Mouse (Mus musculus): ENCODE measurements around the gene Dnah2. TPM values are rescaled to one million over a fixed set of nuclear protein-coding genes. Genes with fewer than 3 reads are reported as not detected.

Dnah2 gene
- total RNA-seq, 4 experiments from 2014 or later, result 3.1 to 6.3 (median 5.0) TPM

DNA sequence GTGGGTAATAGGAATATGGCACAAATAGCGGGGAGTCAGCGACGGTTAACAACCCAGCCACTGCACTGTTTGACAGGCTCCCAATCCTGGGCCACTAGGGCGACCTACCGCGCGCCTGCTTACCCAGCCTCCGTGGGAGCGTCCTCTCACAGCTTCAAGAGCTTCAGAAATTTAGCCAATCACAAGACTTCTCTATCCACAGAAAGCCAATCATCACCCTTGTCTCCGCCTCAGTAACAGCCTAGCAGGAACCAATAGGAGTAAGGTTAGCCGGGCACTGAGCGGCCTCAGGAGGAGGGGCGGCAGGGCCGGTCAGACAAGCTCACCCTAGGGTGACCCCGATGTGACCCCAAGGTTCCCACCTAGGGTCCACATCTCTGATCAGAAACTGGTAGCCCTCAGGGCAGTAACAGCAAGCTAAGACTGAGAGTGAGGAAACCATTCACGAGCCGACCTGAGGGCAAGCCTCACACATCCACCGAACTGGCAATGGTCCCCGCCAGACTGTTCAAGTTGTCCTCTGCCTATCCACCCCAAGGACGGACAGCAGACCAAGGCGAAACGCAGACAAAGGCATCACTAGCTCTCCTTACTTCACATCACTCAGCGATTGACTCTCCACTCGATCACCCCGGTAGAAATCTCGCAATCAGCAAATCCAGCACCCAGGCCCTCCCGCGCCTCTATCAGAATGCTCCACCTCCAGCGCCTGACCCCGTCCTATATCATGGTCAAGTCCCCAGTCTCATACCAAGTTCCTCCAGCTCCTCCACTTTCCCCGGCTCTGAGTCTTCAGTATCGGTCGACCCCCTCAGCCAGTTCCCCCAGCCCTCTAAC, 140.2 kb downstream of the Dnah2 start:
- DNase-seq (ENCODE audit: low spot score in 2 of 2), result peak; percentile 85 to 91

DNA sequence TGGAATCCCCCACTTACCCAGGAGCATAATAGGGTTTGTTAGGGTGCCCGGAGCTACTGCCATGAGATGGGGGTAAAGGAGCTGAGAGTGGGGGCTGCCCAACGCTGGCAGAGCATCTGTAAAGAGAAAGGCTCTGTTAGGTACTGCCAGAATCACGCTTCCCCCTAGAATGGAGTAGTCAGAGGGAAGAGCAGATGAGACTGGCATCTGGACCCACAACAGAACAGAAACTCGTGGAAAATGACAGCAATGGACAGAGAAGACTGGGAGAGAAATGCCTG, 141.2 kb downstream of the Dnah2 start:
- DNase-seq (ENCODE audit: low spot score in 2 of 2), result no peak

DNA sequence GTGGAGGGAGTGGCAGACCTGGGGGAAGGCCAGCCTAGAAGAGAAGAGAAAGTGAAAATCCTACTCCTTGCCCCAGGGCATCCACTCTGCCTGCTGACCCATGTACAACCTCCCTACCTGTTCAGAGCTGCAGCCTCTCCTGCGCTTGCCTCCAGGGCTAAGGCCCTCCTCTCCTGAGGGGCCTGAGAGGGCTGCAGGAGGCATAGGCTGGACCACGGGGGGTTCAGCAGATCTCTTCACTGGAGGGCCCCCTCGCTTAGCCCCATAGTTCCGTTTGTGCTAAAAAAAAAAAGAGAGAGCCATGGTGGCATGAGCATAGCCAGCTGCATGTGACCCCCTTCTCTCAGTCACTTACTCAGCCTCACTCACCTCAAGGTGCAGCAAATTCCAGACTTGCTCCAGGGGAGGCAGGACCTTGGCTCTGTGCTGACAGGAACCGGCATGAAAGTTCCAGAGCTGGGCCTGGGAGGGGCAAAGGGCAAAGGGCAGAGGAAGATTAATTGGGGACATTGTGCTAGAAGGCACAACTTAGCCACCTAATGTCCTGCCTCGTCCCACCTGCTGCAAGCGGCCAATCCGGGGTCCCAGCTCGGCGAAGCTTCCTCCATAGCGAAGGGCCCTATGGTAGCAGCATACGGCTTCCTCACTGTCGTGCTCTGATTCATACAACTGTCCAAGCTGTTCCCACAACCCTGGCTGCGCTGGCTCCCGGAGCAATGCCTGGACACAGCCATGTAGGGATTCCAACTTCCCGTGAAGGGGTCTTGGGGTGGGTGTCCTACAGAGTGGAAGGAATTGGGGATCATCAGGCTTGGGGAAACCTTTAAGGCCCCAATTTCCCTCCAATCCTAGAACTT, 141.8 kb downstream of the Dnah2 start:
- no peak for DNase-seq (ENCODE audit: low spot score in 2 of 2)

DNA sequence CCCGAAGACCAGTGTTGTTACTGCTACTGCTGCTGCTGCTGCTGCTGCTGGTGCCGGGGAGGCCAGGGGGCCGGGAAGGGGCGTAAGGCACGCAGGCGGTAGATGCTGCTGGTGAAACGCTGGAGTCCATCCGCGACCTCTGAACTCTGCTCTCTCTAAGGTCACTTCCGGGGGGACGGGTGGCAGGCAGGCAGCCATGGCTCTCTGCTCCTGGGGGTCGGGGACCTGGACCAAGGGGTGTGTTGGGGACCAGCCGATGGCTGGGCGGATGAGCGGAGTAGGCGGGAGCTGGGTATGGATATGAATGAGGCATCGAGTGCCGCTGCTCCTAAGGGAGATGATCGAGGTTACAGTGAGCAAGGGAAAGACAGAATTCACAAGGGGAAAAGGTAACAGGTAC, 142.6 kb downstream of the Dnah2 start:
- no peak for DNase-seq (ENCODE audit: low spot score in 2 of 2)

DNA sequence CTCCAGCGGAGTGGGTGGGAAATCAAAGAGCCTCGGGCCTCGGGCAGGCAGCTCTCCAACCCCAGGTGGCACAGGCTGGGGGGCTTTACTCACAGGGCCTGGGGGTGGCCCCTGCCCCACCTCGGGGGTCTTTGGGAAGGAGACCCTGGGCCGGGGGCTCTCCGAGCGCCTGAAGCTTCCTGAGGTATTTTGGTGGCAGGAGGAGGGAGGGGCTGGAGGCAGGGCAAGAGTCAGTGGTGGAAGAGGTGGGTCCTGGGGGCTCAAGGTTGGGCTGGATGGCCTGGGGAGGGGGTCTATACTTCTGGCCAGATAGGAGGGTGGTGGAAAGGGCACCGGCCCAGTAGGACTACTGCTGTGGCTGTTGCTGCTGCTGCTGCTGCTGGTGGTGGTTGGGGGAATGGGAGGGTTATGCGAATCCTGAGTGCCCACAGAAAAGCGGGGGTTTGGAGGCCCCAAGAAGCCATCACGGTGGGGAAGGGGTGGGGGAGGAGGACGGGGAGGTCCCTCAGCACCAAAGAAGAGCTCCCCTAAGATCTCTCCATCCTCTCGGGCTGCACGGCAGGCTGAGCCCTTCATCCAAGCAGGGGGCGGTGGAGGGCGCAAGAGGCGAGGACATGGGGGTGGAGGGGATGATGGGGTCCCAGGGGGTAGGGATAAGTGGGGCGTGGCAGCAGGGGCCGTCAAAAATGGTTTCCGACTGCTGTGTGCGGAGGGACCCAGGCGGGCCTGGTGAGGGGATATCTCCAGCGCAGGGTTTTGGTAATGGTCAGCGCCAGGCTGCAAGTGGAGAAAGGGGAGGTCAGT, 143.3 kb downstream of the Dnah2 start:
- DNase-seq (ENCODE audit: low spot score in 2 of 2), result no peak

DNA sequence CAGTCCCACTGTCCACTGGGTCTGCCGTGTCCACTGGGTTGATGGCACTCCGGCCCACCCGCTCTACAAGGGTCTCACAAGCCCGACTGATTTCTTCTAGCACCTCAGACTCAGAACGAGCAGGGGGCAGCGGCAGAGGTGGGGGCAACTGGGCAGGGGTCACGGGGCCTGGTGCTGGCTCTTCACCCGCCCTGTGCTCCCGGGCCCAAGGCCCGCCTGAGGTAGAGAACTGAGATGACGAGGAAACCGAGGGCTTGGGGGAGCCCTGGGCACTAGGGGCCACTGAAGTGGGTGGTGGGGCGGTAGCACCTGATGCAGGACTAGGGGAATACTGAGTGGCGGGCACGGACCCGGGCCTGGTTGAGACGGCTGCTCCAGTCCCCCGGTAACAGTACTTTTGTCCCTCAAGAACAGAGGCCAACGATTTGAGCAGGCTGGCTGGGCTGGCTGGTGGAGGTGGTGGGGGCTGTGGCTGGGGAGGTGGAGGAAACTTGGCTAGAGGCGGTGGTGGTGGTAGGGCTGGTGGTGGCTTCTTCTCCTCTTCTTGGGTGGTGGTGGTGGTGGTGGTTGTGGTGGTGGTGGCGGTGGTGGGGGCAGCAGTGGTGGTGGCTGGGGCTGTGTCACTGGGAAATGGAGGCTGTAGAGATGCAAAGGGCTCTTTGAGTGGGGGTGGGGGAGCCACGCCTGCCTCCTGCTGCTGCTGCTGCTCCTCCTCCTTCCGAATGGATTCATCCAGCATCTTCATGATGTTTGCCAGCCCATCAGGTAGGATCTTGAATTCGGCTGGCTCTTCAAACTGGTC, 144.1 kb downstream of the Dnah2 start:
- no peak for DNase-seq (ENCODE audit: low spot score in 2 of 2)

DNA sequence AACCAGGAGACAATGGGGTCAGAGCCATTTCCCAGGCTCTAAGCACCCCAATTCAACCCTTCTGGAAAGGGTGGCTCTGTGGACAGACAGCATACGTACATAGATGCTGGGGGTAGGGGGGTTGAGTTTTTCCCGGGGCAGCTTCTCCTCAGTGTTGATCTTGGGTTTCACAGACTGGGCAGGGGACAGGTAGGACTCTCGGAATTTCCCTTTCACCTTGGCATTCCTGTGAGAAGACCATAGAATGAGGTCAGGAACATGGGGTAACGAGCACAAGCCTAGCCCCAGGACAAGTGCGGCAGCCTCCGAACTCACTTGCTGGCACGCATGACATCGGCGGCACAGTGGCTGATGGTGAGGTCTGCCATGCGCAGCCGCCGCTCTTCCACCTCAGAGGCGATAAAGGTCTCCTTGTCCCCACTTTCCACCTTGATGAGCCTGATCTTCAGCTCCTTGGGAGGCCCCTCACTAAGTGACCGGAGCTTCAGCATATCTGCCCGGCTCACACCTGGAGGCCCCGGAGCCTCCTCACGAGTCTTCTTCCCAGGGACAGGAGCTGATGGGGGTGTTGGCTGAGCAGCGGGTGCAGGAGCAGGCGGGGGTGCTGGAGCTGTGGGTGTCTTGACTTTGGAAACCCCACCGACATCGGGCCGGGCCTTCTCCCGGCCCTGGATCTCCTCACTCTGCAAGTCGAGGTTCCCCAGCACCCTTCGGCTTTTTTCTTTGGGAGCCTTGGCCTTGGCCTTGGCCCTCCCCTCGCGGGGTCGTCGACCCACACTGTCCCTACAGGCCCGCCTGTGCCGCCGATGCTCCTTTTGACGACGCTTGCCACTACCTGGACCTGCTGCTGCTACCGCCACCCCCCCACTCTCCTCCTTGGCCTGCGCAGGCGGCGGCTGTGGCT, 145.0 kb downstream of the Dnah2 start:
- no peak for DNase-seq (ENCODE audit: low spot score in 2 of 2)

DNA sequence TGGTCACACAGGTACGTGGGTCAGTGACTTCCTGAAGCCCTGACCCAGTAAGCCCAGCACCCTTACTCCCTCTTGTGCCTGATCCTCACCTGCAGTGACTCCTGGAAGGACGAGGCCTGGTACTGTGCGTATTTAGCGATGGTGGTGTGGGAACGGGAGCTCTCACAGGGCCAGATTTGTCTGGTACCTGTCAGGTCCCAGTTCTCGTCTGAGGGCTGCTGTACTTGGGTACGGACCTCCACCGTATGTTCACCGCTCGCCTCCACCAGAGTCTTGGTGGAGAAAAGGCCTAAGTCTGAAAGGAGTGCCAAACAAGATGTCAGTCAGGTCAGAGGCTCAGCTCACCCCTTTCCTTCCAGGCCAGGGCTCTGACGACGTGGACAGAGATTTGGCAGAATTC, 146.9 kb downstream of the Dnah2 start:
- DNase-seq (ENCODE audit: low spot score in 2 of 2), result no peak

DNA sequence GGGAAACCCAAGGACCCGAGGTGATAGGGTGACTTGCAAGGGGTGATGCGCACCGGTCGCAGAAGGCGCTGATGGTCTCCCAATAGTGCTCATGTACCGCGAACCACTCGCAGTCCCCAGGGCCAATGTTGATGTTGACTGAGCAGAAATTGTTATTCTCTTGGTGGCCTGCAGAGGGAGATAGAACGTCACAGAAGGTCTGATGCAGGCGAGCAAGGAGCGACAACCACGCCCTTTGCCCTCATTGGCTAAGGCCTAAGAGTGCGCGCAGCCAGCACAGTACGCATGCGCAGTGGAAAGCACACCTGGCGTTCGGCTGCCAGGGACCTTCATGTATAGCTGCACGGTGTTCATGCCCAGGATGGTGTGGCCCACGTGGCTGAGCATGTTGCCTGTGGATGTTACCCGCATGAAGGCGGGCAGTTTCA, 147.7 kb downstream of the Dnah2 start:
- peak; percentile 90 for DNase-seq (ENCODE audit: low spot score in 2 of 2)

DNA sequence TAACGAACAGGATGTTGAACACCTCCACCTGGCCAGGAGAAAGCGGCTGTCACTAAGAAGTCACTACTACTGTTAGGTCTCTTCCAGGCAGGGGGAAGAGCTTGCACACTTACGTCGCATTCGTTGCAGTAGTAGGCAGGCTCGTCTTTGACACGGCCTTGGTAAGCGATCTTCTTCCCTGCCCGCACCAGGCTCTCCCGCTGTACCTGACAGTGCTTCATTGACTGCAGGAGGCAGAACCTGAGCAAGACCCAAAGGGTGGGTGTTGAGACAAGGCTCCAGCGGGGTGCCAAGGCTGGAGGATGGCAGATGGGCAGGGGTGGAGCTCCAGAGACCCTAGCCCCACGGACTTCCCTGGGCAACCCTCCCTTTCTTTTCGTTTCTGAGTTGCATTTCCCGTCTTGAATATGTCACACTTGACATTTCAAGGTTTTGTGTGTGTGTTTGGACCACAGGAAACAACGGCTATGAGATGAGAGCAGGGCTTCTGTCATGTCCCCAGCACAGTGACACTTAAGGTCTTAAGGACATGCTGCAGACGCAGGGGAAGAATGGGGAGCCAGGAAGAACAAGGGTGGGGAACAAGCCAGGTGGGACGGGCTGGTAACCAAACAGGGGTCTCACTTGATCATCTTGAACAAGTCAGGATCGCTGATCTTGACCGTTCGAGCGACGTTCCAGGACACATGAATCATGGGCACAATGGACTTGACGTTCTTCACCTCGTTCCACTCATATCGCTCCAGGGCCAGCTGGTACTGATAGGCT, 148.6 kb downstream of the Dnah2 start:
- DNase-seq (ENCODE audit: low spot score in 2 of 2), result no peak

DNA sequence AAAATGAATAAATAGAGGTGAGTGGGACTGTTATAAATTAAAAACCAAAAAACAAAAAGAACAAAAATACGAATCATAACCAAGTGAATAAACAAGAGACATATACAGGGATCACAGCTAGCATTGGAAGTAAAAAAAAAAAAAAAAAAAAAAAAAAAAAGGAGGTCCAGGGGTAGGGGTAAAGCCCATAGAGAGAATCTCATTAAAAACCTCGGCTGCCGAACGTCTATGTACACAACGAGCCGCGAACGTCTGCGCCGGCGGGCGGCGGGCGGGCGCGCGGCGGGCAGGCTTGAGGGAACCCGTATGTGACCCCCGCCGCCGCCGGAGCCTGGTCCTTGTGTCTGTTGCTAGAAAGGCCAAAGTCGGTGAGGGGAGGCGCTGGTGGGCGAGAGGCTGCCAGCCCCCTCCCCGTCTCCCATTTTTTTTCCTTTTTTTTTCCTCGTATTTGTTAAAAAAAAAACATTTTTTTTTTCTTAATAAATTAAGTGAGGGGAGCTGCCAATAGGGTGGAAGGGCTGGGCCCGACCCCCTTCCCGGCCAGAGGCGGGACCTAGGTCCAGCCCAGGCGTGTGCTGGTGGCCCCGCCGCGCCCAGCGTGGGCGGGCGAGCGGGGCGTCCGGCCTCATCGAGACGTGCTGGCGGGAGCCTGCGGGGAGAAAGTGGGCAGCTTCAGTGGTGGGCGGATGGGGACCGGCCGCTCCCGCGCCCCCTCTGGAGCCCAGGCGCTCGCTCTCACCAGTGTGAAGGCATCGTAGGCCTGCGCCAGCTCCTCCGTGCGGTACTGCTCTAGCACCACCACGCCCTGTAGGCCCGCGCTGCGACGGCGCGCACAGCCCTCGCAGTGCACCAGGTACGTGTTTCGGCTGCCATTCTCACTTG, 149.5 kb downstream of the Dnah2 start:
- DNase-seq (ENCODE audit: low spot score in 2 of 2), result no peak

DNA sequence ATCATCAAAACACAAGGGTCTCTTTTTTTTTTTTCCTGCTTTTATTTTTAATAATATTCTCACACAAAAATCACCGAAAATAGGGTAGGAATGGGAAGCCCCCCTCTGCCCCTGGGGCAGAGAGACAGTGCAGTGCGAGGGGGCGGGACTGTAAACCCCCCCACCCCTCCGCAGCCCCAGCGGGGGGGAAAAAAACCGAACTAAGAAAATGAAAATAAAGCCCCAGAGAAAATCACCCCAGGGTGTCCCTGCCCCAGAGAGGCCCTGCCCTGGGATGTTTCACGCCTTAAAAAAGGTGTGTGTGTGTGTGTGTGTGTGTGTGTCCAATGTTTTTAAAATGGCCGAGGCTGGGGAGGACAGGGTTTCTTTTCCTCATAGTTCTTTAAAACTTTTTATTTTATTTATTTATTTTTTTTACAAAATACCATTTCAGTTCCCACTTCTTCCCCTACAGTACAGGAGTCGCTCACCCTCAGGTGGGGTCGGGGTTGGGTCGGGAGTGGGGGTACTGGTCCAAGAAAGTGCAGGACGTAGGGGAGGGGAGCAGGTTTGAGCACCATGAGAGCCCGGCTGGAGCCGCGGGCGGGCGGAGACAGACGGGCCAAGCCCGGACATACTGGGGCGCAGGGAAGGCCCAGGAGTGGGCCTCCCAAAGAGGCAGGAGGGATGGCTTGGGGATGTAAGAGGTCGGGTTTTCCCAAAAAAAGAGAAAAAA, 150.3 kb downstream of the Dnah2 start:
- no peak for DNase-seq (ENCODE audit: low spot score in 2 of 2)

DNA sequence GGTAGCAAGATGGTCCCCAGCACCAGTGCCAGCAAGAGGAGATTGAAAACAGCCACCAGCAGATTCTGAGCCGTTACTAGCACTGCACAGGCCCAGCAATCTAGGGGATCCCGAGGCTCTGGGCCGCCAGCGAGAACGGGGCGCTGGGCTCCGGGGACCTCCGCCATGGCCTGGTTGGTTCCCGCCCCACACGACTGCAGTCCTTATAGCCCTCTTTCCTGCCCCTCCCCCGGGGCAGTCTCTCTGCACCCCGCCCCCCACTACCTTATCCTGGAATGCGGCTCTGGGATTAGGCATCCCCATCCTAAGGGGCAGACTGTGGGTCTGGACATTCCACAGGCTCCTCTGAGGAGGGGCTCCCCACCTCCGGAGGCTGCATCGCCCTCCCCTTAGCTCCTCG, 150.9 kb downstream of the Dnah2 start, which contains the start of gene Tmem88:
Tmem88 (minus strand) TSS at position 176 of the 400 bp plus-strand sequence.
- no peak for DNase-seq (ENCODE audit: low spot score in 2 of 2)

DNA sequence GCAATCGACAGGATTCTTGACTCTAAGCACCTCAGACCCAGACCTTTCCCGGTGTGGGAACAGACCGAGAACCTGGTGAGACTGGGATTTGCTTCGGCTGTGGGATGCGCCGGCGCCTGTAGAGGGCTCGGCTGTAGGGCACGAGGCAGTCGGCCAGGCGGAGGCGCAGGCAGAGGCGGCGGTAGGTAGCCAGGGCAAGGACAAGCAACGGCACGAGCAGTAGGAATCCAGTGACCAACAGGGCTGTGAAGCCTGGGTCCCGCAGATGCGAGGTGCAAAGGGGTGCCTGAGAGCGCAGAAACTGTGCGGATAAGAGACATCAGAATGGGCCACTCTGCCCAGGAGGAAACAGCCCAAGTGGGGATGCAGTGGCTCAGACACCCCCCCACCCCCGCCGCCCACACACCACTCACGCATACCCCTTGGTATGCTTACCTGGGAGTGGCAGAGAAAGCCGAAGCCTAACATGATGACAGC, 151.3 kb downstream of the Dnah2 start:
- DNase-seq (ENCODE audit: low spot score in 2 of 2), result peak in 1 of 2 experiments; percentile 30

DNA sequence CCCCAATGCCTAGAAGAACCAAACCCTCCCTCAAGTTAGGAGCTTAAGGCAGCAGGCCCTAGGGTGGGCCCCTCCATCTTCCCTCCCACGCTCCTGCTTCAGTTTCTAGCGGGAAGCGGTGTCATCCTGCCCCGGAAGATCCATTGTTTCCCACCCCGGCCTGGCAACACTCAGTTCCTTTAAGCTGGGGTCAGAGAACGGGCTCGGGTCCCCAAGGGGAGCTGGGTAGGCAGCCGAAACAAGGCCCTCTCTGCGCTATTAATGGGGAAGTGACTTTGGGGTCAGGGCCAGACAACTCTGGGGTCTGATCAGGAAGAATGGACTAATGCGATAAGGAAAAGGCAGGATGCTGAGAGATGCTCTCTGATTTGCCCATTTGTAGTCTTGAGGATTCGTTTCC, 152.1 kb downstream of the Dnah2 start:
- peak in 1 of 2 experiments; percentile 26 for DNase-seq (ENCODE audit: low spot score in 2 of 2)

DNA sequence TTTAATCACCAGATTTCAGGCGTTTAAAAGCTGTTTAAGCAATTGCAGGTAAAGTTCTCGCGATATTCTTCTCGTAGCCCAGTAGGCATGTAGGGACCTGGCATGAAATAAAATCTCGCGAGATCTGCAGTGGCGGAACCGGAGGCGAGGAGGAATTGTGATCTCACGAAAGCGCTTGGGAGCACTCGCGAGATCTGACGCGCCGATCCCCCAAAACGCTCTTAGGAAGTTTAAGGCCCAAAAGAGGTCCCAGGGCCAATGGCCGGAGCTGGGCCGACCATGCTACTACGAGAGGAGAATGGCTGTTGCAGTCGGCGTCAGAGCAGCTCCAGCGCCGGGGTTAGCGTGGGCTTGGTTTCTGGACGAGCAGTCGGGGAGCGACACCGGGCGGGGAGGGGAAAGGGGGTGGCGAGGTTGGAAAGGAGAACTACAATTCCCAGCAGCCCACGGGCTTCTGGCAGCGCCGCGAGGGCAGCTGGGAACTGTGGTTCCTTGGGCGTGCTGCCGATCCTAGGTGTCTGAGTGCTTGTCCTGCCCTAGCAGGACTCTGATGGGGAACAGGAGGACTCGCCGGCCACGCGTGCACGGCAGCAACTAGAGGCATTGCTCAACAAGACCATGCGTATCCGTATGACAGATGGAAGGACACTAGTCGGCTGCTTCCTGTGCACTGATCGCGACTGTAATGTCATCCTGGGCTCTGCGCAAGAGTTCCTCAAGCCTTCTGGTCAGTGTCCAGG, 153.1 kb downstream of the Dnah2 start:
- DNase-seq (ENCODE audit: low spot score in 2 of 2), result peak; percentile 97 to 98

DNA sequence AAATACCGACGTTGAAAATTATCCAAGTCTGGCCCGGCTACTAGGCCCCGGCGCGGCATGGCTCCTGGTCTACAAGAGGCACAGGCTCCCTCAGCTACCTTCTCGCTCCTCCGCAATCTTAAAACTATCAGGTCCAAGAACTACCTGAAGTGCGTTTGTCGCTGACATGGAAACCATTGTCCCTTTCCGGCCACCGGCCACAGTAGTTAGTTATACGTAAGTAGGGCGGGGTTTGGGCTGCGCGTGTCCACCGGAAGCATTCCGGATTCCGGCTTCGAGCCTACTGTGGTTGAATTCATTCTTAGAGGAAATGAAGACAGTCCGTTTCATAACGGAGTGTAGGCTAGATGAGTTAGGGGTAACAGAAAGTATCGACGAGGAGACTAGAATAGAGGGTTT, 153.7 kb downstream of the Dnah2 start, which contains the start of the genes Naa38 and Cyb5d1:
Naa38 (plus strand) TSS at position 253 of the 399 bp plus-strand sequence.
Cyb5d1 (minus strand) TSS at position 397 of the 399 bp plus-strand sequence.
- peak; percentile 89 to 93 for DNase-seq (ENCODE audit: low spot score in 2 of 2)

Data from layer of hippocampus, adult 8-10 months (tissue).